Mouse (Mus musculus) right cerebral cortex, postnatal 36 days (tissue): ENCODE measurements around the gene Cacnb3.

Experiments
- DNase-seq, 2 experiments: peaks; one replicate each; pipeline ENCODE4 v3.0.0; 2022; ENCODE audit warnings: low spot score in 2 of 2, mixed read lengths in 1 of 2

Gene Cacnb3

DNA sequence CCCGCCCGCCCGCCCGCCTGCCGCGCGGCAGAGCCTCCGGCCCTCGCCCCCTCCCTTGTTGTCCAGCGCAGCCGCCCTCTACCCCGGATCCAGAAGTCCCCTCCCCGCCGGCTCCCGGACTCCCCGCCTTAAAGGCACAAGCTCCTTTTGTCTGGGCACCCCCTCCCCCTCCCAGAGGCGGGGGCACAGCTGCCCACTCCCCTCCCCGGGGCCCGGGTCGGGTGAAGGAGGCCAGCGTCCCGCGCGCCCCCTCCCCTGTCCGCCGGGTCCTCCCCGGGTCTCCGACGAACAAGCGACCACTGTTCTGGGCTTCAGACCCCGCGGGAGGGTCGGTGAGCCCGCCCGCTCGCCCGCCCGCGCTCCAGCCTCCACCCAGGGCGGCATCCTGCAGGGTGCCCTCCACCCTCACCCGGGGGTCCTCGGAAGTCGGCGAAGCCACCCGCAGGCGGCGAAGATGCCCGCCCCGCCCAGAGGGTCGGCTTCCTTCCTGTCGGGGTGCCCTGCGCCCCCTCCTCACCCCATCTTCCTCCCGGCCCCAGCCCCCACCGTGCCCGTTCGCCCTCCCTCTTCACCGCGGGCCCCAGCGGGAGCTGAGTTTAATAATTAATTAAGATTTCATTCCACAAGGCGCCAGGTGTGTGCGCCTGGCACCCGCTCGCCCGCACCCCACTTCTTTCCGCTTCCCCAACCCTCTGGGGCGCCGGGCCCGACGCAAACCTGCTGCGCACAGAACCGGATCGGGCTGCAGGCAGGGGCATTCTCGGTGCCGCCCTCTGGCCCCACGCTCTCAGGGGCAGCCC is 21.1 kb upstream of the Cacnb3 start, which contains the start of gene Adcy6:
Adcy6 (minus strand) TSS at position 746 of the 800 bp plus-strand sequence.
- peak; percentile 68 to 69 for DNase-seq

GRCm38 (mm10) chr15:98610131-98610633 is 20.5 kb upstream of the Cacnb3 start:
- no peak for DNase-seq

GRCm38 (mm10) chr15:98612229-98612628 is 18.4 kb upstream of the Cacnb3 start:
- no peak for DNase-seq

DNA sequence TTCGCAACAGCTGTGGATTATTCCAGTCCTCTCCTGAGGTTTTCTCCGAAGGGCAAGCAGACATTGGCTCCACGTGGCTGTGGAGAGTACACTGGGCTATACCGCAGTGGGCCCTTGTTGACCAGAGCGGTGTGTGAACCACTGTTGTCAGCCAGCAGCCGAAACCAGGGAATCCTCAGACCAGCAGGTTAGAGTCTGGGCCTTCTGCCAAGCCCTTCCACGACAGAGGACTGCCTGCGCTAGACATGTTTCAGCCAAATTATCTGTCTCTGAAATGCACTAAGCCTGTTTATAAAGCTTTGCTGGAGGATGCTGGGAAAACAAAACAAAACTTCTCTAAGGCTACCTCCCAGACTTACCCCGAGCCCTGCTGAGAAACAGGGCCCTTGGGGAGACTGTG is 16.1 kb upstream of the Cacnb3 start:
- no peak for DNase-seq

- no peak for DNase-seq
Observed at GRCm38 (mm10) chr15:98614971-98615370, 15.7 kb upstream of the Cacnb3 start.

DNA sequence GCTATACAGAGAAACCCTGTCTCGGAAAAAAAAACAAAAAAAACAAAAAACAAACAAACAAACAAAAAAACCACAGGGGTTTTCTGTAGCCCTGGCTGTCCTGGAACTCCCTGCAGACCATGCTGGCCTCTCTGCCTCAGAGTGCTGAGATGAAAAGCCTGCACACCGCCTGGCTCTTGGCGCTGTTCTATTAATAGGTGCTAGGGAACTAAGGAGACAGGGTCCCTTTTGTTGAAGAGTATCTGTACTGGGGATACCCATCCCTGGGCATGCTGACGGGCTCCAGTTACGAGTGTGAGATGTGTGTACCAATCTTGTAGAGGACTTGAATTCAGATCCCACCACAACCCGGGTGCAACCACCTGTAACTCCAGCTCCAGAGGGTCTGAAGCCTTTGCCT is 14.9 kb upstream of the Cacnb3 start:
- DNase-seq = no peak

DNA sequence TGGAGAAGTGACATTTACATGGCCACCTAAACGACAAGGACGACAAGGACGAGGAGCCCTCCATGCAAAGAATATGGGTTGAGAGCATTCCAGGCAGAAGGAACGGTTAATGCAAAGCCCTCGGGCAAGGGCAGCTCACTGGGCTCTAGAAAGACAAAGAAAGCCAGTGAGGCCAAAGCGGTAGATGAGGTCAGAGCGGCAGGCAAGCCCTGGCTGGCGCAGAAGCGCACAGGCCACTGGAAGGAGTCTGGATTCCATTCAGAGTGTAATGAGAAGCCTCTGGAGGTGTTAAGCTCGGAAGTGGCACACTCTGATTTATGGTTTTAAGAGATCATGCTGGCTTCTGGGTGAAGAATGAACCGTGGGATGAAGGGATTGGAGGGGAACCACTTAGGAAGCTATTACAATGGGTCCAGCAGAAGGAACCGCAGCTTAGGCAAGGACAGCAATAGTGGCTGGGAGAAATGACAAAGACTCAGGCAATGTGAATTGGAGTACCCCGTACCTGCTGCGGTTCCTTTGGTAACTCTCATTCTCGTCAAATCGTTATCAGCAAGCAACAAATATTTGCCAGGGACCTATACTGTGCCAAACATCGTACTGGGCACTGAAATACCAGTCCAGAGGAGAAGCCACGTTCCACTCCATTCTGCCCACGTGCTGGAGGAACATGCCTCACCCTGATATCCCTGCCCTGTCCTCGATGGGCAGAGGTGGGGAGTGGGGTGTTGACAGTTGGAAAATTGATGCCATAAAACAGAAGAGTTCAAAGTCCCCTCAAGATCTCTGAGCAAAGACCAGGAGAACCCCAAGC is 14.1 kb upstream of the Cacnb3 start:
- no peak for DNase-seq

DNA sequence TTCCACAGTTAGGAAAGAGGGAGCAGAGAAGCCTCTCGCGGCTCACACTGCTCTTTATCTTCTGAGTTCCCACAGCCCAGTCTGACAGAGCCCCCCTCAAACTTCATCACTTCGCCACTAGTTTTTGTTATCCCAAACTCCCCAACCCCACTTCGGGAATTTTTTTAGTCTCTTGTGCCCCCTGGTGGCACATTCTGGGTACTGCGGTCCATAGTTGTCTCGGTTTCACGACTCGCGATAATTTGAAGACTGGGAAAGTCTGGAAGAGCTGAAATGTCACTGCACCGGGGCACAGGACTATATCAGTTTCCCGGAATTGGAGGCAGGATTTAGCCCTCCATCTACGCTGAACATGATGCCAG is 13.5 kb upstream of the Cacnb3 start:
- DNase-seq = no peak

DNA sequence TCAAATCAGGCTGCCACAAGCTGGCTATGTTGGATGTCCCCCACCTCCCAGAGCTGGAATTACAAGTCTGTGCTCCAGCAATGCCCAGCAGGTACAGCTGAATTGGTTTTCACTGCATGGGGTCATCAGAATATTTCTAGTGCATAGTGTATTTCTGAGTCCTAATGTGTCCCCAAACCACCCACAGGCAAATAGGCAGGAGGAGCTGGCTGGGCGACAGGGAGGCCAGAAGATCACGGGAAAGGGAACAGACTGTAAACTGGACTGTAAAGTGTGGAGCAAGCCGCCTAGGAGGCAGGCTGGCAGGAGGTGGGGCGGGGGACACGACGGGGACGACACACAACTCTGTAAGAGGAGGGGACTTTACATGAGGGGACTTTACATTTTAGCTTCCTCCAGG is 8.4 kb upstream of the Cacnb3 start:
- no peak for DNase-seq

- DNase-seq = no peak
Observed at GRCm38 (mm10) chr15:98622721-98623120, 7.9 kb upstream of the Cacnb3 start.

- DNase-seq = no peak
Observed at GRCm38 (mm10) chr15:98623361-98623821, 7.2 kb upstream of the Cacnb3 start.

DNA sequence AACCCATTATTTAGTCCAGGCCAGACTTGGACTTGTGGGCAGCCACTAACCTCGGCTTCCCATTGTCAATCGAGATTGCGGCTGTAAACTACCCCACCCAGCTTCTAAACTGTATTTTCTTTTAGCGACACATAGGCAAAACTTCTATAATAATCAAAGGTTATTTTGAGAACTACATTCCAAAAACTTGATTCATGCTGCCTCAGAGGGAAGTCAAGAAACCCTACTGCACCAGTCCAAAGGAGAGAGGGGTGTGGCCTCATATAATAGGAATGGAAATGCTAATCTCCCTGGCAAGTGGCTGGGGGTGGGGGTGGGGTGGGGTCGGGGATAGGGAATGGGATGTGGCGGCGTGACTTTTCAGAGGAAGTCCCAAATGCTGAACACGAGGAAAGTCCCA is 4.6 kb upstream of the Cacnb3 start:
- no peak for DNase-seq

GRCm38 (mm10) chr15:98626487-98627212 is 4.0 kb upstream of the Cacnb3 start:
- no peak for DNase-seq

DNA sequence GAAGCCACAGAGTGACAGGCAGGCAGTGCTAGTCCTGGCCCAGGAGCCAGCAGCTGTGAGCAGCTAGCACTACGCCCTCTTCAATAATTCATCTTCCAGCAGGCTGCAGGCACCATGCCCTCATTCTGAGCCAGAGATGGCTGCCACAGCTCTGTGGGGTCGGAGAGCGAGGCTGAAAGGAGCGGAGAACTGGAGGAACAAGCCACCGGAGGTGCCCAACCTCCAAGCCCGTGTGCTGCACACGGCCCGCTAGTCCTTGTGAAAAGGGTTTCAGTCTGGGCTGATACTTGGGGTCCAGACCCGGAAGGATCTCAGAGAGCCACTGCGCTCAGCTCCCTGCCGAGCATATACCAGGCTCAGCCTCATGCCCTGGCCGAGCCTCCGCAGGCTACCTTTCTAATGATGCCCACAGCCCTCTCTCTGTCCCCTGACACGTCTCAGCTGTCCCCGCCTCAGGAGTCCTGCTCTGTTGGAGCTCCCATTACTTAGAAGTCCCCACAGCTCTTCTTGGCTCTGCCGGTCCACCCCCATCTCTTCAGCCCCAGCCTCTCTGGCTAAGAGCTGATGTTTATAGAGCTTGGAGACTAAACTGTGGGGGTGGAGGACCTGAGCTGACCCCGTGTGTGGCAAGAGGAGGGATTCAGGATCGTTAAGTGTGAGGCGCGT is 1.9 kb upstream of the Cacnb3 start:
- no peak for DNase-seq

DNA sequence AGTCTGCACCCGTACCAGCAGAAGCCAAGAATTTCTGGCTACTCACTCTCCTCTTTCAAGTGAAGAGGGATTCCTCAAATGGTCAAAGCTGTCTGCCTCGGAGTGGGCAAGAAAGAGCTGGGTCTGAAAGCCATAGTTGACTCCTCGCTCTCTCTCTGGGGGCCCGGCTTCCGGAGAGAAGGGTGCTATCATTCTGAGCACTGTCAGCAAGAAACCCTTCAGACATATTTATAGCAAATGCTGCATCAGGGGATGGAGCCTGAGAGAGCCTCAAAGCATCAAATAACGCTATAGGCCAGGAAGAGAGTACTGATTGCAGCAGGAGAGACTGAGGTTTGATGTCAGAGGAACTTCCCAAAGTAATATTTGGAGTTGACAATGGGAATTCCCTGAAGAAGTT is 1.2 kb upstream of the Cacnb3 start:
- DNase-seq = no peak

DNA sequence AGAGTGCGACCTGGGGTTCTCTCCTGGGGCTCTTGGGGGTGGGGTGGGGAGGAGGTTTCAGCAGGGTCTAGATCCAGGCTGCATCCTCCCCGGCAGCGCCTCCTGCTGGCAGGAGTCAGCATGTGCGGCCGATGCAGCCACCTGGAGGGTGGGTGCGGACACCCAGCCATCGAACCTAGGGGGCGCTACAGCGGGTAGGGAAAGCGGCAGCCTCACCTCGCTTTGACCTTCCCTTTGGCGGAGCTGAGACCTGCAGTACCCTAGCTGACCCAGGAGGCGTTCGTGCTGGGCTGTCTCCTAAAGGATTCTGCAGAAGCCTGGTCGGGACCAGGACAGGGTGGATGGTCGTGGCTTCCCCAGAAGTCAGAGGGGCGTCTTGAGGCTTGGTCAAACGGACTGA is 853 bp downstream of the Cacnb3 start:
- peak in 1 of 2 experiments; percentile 28 for DNase-seq

DNA sequence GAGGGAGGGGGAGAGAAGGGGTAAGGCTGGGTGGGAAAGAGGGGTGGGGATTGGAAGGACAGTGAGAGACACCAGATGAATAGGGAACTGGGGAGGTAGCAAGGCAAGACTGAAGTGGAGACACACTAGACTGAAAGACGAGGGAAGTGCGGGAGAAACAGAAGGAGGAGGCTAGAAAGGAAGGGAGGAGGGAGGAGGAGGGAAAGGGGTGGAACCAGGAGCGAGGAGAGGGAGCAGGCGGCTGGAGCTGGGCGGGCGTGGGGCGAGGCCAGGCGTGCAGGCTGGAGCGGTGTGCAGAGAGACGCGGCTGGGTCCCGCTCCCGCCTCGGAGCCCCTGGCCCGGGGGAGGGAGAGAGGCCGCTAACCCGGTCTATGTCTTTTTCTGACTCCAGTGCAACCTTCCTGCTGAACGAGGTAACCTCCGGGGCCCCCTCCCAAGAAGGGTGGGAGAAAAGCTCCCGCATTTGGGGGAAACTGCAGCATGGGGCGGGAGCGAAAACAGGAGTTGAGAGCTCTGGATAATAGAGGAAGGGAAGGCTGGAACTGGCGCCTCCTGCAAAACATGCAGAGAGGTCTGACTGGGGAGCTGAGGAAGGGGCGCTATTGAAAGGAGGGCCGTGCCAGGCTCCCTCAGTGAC is 1.6 kb downstream of the Cacnb3 start:
- DNase-seq = peak in 1 of 2 experiments; percentile 50

GRCm38 (mm10) chr15:98632921-98633320 is 2.3 kb downstream of the Cacnb3 start:
- DNase-seq = no peak

- no peak for DNase-seq
Observed at GRCm38 (mm10) chr15:98633822-98634470, 3.3 kb downstream of the Cacnb3 start.

- peak; percentile 76 to 81 for DNase-seq
Observed at GRCm38 (mm10) chr15:98634541-98635081, 4.0 kb downstream of the Cacnb3 start.
